Mouse (Mus musculus) midbrain, embryonic 16.5 days (tissue): ENCODE measurements around the gene Lgals7. TPM values are rescaled to one million over a fixed set of nuclear protein-coding genes. Genes with fewer than 3 reads are reported as not detected.

Experiments
- ATAC-seq: fragments of 200-750 bp; cut with Nextera tagmentation; 2 replicates; pipeline ENCODE4 v1.8.0; 2017; ENCODE audit warnings: moderate TSS enrichment
- H3K27ac ChIP-seq: fragments of 300-500 bp; sonication (generic); 2 replicates; pipeline ENCODE4 v1.5.1; 2014; ENCODE audit warnings: mild to moderate bottlenecking, low read length, mixed read lengths
- H3K27me3 ChIP-seq: fragments of 300-500 bp; sonication (generic); 2 replicates; pipeline ENCODE4 v1.6.1; 2014; ENCODE audit warnings: low read depth, low read length, mixed read lengths; ENCODE audit not compliant: control insufficient read depth, insufficient read depth
- H3K36me3 ChIP-seq: fragments of 300-500 bp; sonication (generic); 2 replicates; pipeline ENCODE4 v1.6.1; 2014; ENCODE audit warnings: mild to moderate bottlenecking, low read length, moderate library complexity, mixed read lengths; ENCODE audit not compliant: control insufficient read depth, insufficient read depth
- H3K4me1 ChIP-seq: fragments of 300-500 bp; sonication (generic); 2 replicates; pipeline ENCODE4 v1.6.1; 2014; ENCODE audit warnings: mild to moderate bottlenecking, low read length, mixed read lengths; ENCODE audit not compliant: control insufficient read depth, insufficient read depth
- H3K4me2 ChIP-seq: fragments of 300-500 bp; sonication (generic); 2 replicates; pipeline ENCODE4 v1.6.1; 2014; ENCODE audit warnings: mild to moderate bottlenecking, low read length, mixed read lengths
- H3K4me3 ChIP-seq: fragments of 300-500 bp; sonication (generic); 2 replicates; pipeline ENCODE4 v1.5.1; 2014; ENCODE audit warnings: low read depth, mild to moderate bottlenecking, low read length, moderate library complexity, mixed read lengths
- H3K9ac ChIP-seq: fragments of 300-500 bp; sonication (generic); 2 replicates; pipeline ENCODE4 v1.6.1; 2014; ENCODE audit warnings: low read depth, low read length, mixed read lengths
- H3K9me3 ChIP-seq: fragments of 300-500 bp; sonication (generic); replicated peaks from 2 replicates; pipeline ENCODE4 v1.6.1; 2014; ENCODE audit warnings: mild to moderate bottlenecking, low read length, mixed read lengths; ENCODE audit not compliant: control insufficient read depth, poor library complexity, severe bottlenecking
- WGBS: fragments of 180-500 bp; shearing (Covaris S2); extraction: QIAGEN DNeasy Blood & Tissue Kit; methylation state at CpG from one replicate; pipeline ENCODE4 v1.1.7; 2014; 5-methylcytosine and 5-hydroxymethylcytosine counted together
- polyA plus RNA-seq: library from polyadenylated mRNA; unstranded; fragments of >200 nt; fragmentation: Nextera tagmentation; extraction: Ambion mirVana; gene quantifications from 2 replicates; pipeline ENCODE4 v1.2.1, GENCODE M21; 2015

The Lgals7 gene
- polyA plus RNA-seq, 1 experiment from 2014 or later = 6.7 TPM

DNA sequence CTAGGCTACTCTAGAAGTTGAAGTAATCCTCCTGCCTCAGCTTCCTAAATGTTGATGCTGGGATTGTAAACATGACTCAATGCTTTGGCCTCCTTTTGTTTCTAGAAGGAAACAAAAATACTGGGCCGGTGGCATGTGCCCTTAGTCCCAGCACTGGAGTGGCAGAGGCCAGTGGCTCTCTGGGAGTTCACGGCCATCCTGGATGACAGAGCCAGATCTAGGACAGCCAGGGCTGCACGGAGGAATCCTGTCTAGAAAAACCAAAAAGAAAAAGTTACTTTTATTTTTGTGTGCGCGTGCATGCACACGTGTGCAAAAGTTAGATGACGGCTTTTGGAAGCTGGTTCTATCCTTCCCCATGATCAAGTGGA is 37.3 kb upstream of the Lgals7 start:
- Histone ChIP-seq H3K4me1 (peaks cover 12% of the 10 kb centered on the region), H3K9ac (no peak overlapping the region), H3K36me3 (peaks cover 20% of the 10 kb centered on the region), H3K27ac (no peak overlapping the region), H3K9me3 (no peaks in the 10 kb centered on the region), H3K27me3 (no peaks in the 10 kb centered on the region), H3K4me2 (no peak overlapping the region), H3K4me3 (no peak overlapping the region)
- WGBS = 94% methylated on average over 7 of the region's 7 CpGs
- no peak for ATAC-seq

GRCm38 (mm10) chr7:28827338-28827737 is 36.3 kb upstream of the Lgals7 start:
- H3K4me2 ChIP-seq = no peak overlapping the region
- no peaks in the 10 kb centered on the region for H3K9me3 ChIP-seq
- no peak for ATAC-seq
- H3K27me3 ChIP-seq = no peaks in the 10 kb centered on the region
- H3K27ac ChIP-seq = no peak overlapping the region
- no peak overlapping the region for H3K4me3 ChIP-seq
- peaks cover 12% of the 10 kb centered on the region for H3K4me1 ChIP-seq
- peaks cover 14% of the 10 kb centered on the region for H3K36me3 ChIP-seq
- no peak overlapping the region for H3K9ac ChIP-seq
- WGBS = 58% methylated on average over 3 of the region's 3 CpGs

- no peak overlapping the region for H3K4me3 ChIP-seq
- peaks cover 6% of the 10 kb centered on the region for H3K4me1 ChIP-seq
- peaks cover 10% of the 10 kb centered on the region; the same call in 1 of the 2 replicates for H3K36me3 ChIP-seq
- no peaks in the 10 kb centered on the region for H3K27me3 ChIP-seq
- 94% methylated on average over 8 of the region's 8 CpGs for WGBS
- H3K9ac ChIP-seq = no peak overlapping the region
- no peak for ATAC-seq
- no peaks in the 10 kb centered on the region for H3K9me3 ChIP-seq
- no peak overlapping the region for H3K4me2 ChIP-seq
- no peak overlapping the region for H3K27ac ChIP-seq
These were observed 33.8 kb upstream of the Lgals7 start for GRCm38 (mm10) chr7:28829821-28830220.

- no peak overlapping the region for H3K4me2 ChIP-seq
- 94% methylated on average over 5 of the region's 5 CpGs for whole genome bisulfite sequencing
- H3K36me3 ChIP-seq = peaks cover 10% of the 10 kb centered on the region; the same call in 1 of the 2 replicates
- no peak overlapping the region for H3K9ac ChIP-seq
- no peak overlapping the region for H3K27ac ChIP-seq
- ATAC-seq = no peak
- peaks cover under 1% of the 10 kb centered on the region for H3K4me1 ChIP-seq
- no peak overlapping the region for H3K4me3 ChIP-seq
- no peaks in the 10 kb centered on the region for H3K27me3 ChIP-seq
- H3K9me3 ChIP-seq = no peaks in the 10 kb centered on the region
These were observed 32.7 kb upstream of the Lgals7 start for GRCm38 (mm10) chr7:28830981-28831380.

DNA sequence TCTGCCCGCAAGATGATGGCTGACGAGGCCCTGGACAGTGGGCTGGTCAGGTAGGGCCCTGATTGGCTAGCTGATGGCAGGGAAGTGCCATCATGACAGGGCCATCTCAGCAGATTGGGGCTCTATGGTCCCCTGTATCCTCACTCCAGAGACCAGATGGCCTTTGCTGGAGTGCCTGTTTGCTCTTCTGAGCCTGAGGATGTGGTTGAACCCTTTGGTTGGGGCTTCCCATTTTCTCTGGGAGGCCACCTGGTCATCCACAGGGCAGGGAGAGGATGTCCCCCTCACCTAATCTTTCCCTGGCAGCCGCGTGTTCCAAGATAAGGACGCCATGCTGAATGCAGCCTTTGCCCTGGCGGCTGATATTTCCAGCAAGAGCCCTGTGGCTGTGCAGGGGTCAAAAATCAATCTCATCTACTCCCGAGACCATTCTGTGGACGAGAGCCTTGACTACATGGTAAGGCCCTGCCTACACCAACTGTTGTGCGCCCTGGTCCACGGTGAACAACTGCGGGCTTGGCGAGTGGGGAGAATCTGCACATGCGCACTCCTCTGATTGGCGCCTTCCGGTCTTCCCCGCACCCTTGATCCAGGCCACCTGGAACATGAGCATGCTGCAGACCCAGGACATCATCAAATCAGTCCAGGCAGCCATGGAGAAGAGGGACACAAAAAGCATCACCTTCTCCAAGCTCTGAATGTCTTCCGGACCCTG is 32.1 kb upstream of the Lgals7 start:
- H3K4me1 ChIP-seq = no peaks in the 10 kb centered on the region
- H3K4me3 ChIP-seq = no peak overlapping the region
- peaks cover 10% of the 10 kb centered on the region; the same call in 1 of the 2 replicates for H3K36me3 ChIP-seq
- 94% methylated on average over 17 of the region's 17 CpGs for WGBS
- no peak overlapping the region for H3K27ac ChIP-seq
- H3K9me3 ChIP-seq = no peaks in the 10 kb centered on the region
- H3K4me2 ChIP-seq = no peak overlapping the region
- H3K9ac ChIP-seq = no peak overlapping the region
- ATAC-seq = no peak
- no peaks in the 10 kb centered on the region for H3K27me3 ChIP-seq

DNA sequence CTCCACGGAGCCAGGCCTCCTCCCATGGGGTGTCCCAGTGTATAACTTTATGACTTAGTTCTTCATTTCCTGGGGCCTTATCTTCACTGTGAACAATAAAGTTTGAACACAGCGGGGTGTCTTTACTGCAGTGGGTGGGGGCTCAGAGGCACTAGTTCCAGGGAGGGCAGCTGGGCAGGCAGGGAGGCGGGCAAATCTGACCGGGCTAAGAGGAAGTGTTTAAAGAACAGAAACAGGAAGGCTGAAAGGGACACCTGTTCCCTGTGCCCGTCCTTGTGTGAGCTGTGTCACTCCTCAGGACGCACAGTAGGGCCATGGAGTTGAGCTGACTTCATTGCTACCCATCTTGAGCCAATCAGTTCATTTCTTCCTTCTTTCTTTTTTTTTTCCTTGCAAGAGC is 31.5 kb upstream of the Lgals7 start:
- Histone ChIP-seq H3K9me3 (no peaks in the 10 kb centered on the region), H3K27ac (no peak overlapping the region), H3K4me3 (no peak overlapping the region), H3K4me1 (no peaks in the 10 kb centered on the region), H3K4me2 (no peak overlapping the region), H3K9ac (no peak overlapping the region), H3K27me3 (no peaks in the 10 kb centered on the region), H3K36me3 (peaks cover 10% of the 10 kb centered on the region; the same call in 1 of the 2 replicates)
- WGBS = 80% methylated on average over 6 of the region's 6 CpGs
- ATAC-seq = no peak

DNA sequence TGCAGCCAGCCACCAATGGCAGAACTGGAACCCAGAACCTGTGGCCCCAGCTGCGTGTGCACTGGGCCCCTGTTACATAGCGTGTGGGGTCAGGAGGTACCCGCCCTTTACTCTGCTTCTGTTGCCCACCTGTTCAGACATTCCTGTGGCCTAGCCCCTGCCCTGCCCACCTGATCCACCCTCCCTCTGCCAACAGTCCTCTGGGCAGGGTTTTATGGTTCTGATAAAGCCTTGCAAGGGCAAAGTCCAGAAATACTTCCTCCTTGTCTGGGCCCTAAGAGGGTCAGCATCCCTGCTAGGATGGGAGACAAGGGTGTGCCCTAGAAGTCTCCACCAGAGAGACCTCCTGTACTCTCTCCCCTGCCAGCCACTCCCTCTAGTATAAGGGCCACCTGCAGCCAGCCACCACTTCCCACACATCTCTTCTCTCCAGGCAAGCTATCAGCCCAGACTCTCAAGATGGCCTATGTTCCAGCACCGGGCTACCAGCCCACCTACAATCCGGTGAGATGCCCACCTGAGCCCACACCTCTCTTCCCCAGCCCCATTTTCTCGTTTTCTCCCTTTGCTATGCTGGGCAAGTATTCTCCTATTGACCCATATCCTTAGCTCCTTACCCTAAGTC is 29.8 kb upstream of the Lgals7 start, which contains the start of gene Lgals4:
TSS of gene Lgals4 (plus strand) at position 132 of the 625 bp plus-strand sequence.
- H3K9ac ChIP-seq = no peak within 1 kb of the TSS
- WGBS = 92% methylated on average over 6 of the region's 6 CpGs
- H3K4me1 ChIP-seq = no peaks in the 10 kb centered on the region
- H3K9me3 ChIP-seq = no peaks in the 10 kb centered on the region
- no peak within 1 kb of the TSS for H3K27ac ChIP-seq
- H3K4me2 ChIP-seq = no peak within 1 kb of the TSS
- peaks cover 10% of the 10 kb centered on the region; the same call in 1 of the 2 replicates for H3K36me3 ChIP-seq
- no peaks in the 10 kb centered on the region for H3K27me3 ChIP-seq
- no peak within 1 kb of the TSS for H3K4me3 ChIP-seq
- ATAC-seq = no peak

GRCm38 (mm10) chr7:28836936-28837335 is 26.7 kb upstream of the Lgals7 start:
- no peaks in the 10 kb centered on the region for H3K36me3 ChIP-seq
- no peaks in the 10 kb centered on the region for H3K9me3 ChIP-seq
- no peaks in the 10 kb centered on the region for H3K27me3 ChIP-seq
- 81% methylated on average over 5 of the region's 5 CpGs for WGBS
- H3K4me3 ChIP-seq = no peak overlapping the region
- no peak overlapping the region for H3K9ac ChIP-seq
- H3K27ac ChIP-seq = no peak overlapping the region
- no peak for ATAC-seq
- no peak overlapping the region for H3K4me2 ChIP-seq
- no peaks in the 10 kb centered on the region for H3K4me1 ChIP-seq

GRCm38 (mm10) chr7:28838331-28838730 is 25.3 kb upstream of the Lgals7 start:
- H3K4me1 ChIP-seq = no peaks in the 10 kb centered on the region
- H3K9ac ChIP-seq = no peak overlapping the region
- no peaks in the 10 kb centered on the region for H3K27me3 ChIP-seq
- H3K27ac ChIP-seq = no peak overlapping the region
- 0 out of 2 replicates have a peak, but pooled peaks cover 2% of the 10 kb centered on the region for H3K9me3 ChIP-seq
- H3K4me3 ChIP-seq = no peak overlapping the region
- H3K36me3 ChIP-seq = no peaks in the 10 kb centered on the region
- no peak for ATAC-seq
- 85% methylated on average over 9 of the region's 9 CpGs for WGBS
- no peak overlapping the region for H3K4me2 ChIP-seq
